Mouse (Mus musculus) erythroblast, embryonic 14.5 days (primary cell): ENCODE data around the gene Pecr.
"Not testable (repeated sequence)": the region's sequence is repeated elsewhere in the genome, so short reads cannot be mapped to it uniquely, and the experiment has no call there.

Experiments
- GATA1 ChIP-seq: IDR thresholded peaks from 2 replicates; pipeline ENCODE4 v1.6.1; 2012; ENCODE audit warnings: low read length, inconsistent platforms, mixed read lengths
- TAL1 ChIP-seq: IDR thresholded peaks from 3 replicates; pipeline ENCODE4 v1.6.1; 2012; ENCODE audit warnings: low read length, inconsistent platforms, mixed read lengths

DNA sequence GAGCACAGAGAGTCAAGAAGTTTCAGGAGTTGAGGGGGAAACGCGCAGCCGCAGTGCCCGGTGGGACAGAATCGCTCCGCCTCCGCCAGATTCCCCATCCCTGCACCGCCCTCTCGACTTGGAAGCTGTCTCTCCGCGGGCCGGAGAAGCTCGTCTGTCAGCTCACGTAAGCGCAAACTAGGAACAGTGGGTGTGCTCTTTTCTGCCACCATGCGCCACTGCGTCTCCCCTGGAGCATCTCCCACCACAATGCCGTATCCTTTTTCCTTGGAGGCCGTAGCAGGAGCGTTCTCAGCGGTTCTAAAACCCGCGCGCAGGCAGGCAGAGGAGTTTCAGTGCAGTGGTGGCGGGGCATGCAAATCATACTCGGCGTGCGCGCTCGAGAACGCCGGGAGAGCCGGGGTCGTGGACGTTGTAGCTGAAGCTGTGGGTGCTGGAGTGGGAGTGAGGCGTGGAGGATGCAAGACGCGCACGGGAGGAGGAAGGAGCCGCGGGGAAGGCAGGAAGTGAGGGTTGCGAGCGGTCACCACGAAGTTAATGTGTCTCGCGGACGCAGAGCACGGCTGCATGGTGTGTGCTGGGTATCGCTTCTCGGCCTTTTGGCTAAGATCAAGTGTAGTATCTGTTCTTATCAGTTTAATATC is 47.6 kb downstream of the Pecr start:
- TF ChIP-seq GATA1, TAL1: not testable (repeated sequence)
